Mouse (Mus musculus) midbrain, embryonic 12.5 days (tissue): ENCODE data around the gene Tmem266. TPM values are rescaled to one million over a fixed set of nuclear protein-coding genes. Genes with fewer than 3 reads are reported as not detected.

Experiments
- polyA plus RNA-seq: library from polyadenylated mRNA; unstranded; fragments of >200 nt; fragmentation: Nextera tagmentation; extraction: Ambion mirVana; gene quantifications from 2 replicates; pipeline ENCODE4 v1.2.1, GENCODE M21; 2016

The Tmem266 gene
- polyA plus RNA-seq, 1 experiment from 2014 or later: 1.1 TPM

Other genes starting within 250 kb of the Tmem266 start
- 47.0 and 48.6 TPM in 2 replicates for gene Ube2q2, start 178.1 kb upstream of the Tmem266 start, polyA plus RNA-seq
- 82.5 and 90.2 TPM in 2 replicates for gene Fbxo22, start 118.0 kb upstream of the Tmem266 start, polyA plus RNA-seq
- gene Nrg4, start 69 bp upstream of the Tmem266 start, polyA plus RNA-seq: 1.4 and 1.7 TPM in 2 replicates
- gene Etfa, start 185.3 kb downstream of the Tmem266 start, polyA plus RNA-seq: 118 and 125 TPM in 2 replicates
- gene Isl2, start 211.8 kb downstream of the Tmem266 start, polyA plus RNA-seq: 5.3 and 8.0 TPM in 2 replicates